Comparison of ENCODE assay signal across 16 mouse cellular contexts in the genomic region with DNA sequence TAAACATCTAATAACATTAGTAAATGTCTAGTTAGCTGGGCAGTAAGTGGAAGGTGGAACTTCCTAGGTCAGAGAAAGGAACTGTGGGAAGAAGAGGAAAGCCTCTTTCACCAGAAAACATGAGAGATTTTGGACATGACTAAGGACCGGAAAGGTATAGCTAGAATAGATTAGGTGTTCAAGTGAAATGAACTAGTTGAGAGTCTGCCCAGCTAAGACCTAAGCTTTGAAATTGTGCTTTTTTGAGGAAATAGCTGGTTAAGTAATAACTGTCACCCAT.
"Had no signal": no experiment of that assay in that cellular context is flagged by ENCODE, and none has a peak within 500 bp of the region (broad histone marks: within the 10 kb centered on the region; RNA-seq: fewer than 3 reads in every experiment).

No protein-coding gene starts in this region.

- DNase-seq: heart, postnatal 10 days; heart, postnatal 14 days; heart, postnatal 36 days; heart, postnatal 4 days; kidney, adult 11 months; kidney, adult 18-20 months; kidney, adult 2 months; kidney, adult 8-10 months; kidney, adult 9 months; kidney, postnatal 10 days; kidney, postnatal 14 days; kidney, postnatal 25 days; kidney, postnatal 36 days; kidney, postnatal 4 days; layer of hippocampus, adult 9-11 months; layer of hippocampus, postnatal 36 days had no signal
